Mouse (Mus musculus) urinary bladder, postnatal 4 days (tissue): ENCODE data around the gene Adora2a.
"Not testable (repeated sequence)": the region's sequence is repeated elsewhere in the genome, so short reads cannot be mapped to it uniquely, and the experiment has no call there.

Experiments
- DNase-seq, 2 experiments: peaks; one replicate each; pipeline ENCODE4 v3.0.0; 2021 to 2022; ENCODE audit warnings: low spot score in 2 of 2

Adora2a gene

DNA sequence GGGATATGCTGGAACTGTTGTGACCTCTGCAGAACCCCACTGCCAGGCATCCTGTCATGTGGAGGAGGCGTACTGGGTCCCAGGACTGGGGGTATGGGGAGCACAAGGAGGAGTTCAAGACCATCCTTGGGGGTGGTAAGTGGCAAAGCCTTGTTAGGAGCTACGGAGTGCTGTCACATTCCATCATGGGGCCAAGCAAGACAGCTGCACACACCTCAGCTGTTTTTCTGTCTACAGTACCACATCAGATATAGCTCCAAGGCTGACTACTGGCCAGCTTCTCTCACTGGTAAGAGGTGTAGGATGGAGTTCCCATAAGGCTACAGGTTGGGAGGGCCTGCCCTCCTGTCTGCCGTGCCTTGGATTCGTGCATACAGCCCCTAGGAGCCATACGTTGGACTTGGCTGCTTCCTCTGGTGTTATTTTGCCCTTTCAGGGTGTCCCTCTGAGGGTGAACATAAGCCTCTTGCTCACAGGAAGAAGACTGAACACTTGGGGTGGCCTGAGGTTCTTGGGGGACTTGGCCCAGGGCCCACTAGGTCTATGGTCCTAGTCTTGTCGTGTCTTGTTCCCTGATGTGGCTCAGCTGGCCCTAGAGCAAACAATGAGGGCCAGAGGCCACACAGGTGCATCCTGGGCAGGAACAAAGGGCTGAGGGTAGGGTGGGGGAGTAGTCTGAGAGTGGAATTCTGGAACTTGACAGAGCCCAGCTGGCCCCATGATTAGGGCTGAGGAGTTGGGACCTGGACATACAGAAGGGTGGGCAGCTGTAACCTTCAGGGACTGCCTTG, 2.3 kb upstream of the Adora2a start:
- DNase-seq = no peak

DNA sequence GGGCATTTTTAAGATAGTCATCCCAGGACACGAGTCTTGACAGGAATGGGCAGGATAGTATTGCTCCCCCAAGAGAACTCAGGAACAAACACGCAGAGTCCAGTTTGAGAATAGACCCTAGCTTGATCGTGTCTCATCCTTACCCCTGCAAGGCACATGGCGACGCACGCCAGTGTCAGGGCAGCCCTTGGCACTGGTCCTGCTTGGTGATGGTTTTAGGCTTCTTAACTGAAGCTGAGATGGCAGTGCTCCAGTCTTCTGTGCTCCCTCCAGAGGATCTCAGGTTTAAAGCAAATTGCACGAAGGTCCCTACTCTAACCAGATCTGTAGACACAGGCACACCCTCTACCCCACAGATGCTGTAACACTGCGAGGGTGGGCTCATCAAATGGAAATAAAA, 921 bp upstream of the Adora2a start:
- DNase-seq = no peak

GRCm38 (mm10) chr10:75316472-75316871, 205 bp upstream of the Adora2a start:
- no peak for DNase-seq

DNA sequence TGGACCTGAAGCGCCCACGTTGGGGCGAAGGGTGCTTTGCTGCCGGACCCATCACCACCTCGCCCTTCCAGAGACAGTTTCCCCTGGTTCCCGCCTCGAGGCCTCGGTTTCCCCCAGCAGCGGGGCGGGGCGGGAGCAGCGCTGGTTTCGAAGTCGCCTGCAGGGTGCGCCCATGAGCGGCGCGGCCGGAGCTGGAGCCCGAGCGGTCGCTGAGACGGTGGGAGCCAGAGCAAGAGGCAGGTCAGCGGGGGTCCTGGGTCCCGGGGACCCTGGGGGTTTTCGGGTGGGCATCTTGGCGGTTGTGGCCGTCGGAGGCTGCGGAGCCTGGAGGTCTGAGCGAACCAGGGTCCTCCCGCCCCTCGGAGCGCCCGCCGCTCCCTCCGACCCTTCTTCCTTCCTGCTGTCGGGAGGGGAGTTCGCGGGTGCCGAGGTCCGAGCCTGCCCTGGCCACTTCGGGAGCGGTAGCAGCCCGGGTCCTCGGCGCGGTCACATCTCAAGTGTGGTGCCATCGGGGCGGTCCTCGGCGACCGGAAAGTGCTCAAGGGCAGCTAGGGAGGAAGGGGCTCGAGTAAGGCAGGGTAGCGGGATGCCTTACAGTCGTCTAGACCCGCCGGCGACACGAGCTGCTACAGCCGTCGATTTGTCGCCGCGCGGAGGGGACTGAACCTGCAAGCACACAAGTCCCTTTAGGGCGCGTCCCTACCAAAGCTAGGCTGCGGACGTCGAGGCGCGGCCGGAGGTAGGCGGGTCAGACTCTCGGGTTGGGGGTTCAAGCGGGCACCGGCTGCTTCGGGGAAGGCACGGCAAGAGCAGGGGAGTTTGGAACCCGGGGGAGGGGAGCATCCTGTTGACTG, 458 bp downstream of the Adora2a start:
- peak; percentile 57 to 79 for DNase-seq

DNA sequence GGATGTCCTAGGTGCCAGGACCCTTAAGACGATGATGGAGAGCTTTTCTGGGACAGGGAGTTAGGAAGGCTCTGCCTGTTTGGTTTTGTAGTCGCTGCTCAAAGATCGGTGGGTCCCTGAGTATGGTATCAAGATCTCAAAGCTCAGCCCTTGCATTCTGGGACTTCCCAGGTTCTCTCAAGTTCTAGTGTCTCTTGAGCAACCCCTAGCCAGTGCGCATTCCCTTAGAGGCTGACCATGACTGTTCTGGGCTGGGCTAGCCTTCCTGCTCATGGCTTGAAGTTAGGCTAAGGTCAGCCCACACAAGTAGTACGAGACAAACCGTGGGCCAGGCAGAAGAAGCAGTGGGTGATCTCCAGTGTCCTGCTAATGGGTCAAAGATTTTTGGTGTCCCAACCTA, 1.5 kb downstream of the Adora2a start:
- no peak for DNase-seq

GRCm38 (mm10) chr10:75320321-75320720, 3.6 kb downstream of the Adora2a start:
- no peak for DNase-seq

GRCm38 (mm10) chr10:75322966-75323365, 6.3 kb downstream of the Adora2a start:
- no peak for DNase-seq

DNA sequence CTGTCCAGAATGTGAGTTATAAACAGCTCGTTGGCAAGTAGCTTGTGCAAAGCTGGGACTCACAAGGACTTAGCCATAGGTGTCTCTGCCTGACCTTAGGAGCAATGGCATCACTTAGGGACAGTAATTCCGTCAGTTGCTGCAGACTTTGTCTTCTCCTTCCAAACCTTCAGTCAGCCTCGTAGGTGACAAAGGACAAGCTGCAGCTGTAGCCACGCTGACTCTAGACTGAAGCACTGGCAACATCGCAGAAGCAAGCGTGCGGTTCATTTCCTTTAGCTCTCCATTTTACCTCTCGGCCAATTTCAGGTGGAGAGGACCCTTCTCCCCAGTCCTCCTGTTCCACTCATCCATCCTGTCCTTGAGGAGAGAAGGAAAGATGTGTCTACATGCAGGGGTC, 7.3 kb downstream of the Adora2a start:
- no peak for DNase-seq

GRCm38 (mm10) chr10:75324391-75324790, 7.7 kb downstream of the Adora2a start:
- DNase-seq = no peak

GRCm38 (mm10) chr10:75325821-75326220, 9.1 kb downstream of the Adora2a start:
- no peak for DNase-seq

DNA sequence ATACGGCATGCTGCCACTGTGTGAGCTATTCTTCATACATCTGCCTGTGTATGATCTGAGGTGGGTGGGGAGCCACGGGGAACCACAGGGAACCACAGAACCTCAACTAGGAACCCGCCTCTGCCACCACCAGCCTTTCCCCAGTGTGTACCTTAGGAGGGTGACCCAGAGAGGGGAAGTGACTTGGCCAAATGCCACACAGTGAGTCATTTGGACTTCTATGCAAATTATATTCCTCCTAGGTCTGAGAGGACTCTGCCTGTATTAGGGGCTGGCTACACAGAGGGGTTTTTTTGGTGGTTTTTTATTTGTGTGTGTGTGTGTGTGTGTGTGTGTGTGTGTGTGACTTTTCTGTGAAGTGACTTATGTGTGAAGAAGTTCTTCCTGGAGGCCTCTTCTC, 9.9 kb downstream of the Adora2a start:
- DNase-seq = no peak

- no peak for DNase-seq
These were observed 10.4 kb downstream of the Adora2a start for GRCm38 (mm10) chr10:75327081-75327480.

GRCm38 (mm10) chr10:75328201-75328704, 11.6 kb downstream of the Adora2a start:
- no peak for DNase-seq

GRCm38 (mm10) chr10:75332268-75332667, 15.6 kb downstream of the Adora2a start:
- no peak for DNase-seq

DNA sequence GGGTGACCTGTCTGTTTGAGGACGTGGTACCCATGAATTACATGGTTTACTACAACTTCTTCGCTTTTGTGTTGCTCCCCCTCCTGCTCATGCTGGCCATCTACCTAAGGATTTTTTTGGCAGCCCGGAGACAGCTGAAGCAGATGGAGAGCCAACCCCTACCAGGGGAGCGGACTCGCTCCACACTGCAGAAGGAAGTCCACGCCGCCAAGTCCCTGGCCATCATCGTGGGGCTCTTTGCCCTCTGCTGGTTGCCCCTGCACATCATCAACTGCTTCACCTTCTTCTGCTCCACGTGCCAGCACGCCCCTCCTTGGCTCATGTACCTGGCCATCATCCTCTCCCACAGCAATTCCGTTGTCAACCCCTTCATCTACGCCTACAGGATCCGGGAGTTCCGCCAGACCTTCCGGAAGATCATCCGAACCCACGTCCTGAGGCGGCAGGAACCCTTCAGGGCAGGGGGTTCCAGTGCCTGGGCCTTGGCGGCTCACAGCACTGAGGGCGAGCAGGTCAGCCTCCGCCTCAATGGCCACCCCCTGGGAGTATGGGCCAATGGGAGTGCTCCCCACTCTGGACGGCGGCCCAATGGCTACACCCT, 16.6 kb downstream of the Adora2a start:
- no peak for DNase-seq

GRCm38 (mm10) chr10:75334175-75334574, 17.5 kb downstream of the Adora2a start:
- no peak for DNase-seq

- DNase-seq = peak in 1 of 2 experiments; percentile 55
These were observed 18.4 kb downstream of the Adora2a start for GRCm38 (mm10) chr10:75335075-75335474.

- DNase-seq = no peak
These were observed 20.6 kb downstream of the Adora2a start for GRCm38 (mm10) chr10:75337231-75337630.

GRCm38 (mm10) chr10:75338852-75339251, 22.2 kb downstream of the Adora2a start:
- no peak for DNase-seq

GRCm38 (mm10) chr10:75339377-75339776, 22.7 kb downstream of the Adora2a start:
- no peak for DNase-seq

- no peak for DNase-seq
These were observed 25.3 kb downstream of the Adora2a start for GRCm38 (mm10) chr10:75341936-75342335.

GRCm38 (mm10) chr10:75344563-75344962, 27.9 kb downstream of the Adora2a start:
- DNase-seq = not testable (repeated sequence)
